Mouse (Mus musculus) ES-E14 (cell line): ENCODE measurements at regions not wholly inside any gene's neighbourhood (a gene's known extent, or its start where the extent isn't known, plus 50 kb on each side); places are given as distances from the start of the nearest gene placed in this dataset.

Experiments
- DNase-seq: peaks from one replicate; pipeline ENCODE4 v3.0.0-alpha.2; 2013; ENCODE audit warnings: low read depth, low spot score
- H3K27ac ChIP-seq: 2 replicates; pipeline ENCODE4 v1.5.1; 2012; ENCODE audit warnings: low read depth, mild to moderate bottlenecking, low read length, moderate library complexity, mixed read lengths; ENCODE audit not compliant: poor library complexity, insufficient read depth, severe bottlenecking
- H3K36me3 ChIP-seq: 2 replicates; pipeline ENCODE4 v1.6.1; 2012; ENCODE audit warnings: mild to moderate bottlenecking, low read length, moderate library complexity, mixed read lengths; ENCODE audit not compliant: control insufficient read depth, poor library complexity, insufficient read depth, severe bottlenecking
- H3K4me1 ChIP-seq, 2 experiments: fragments of 150-350 bp in 1 of 2; sonication (generic) in 1 of 2; 2 replicates each; pipeline ENCODE4 v1.6.1; 2012; ENCODE audit warnings: low read length in 2 of 2, mild to moderate bottlenecking in 1 of 2, mixed read lengths in 1 of 2; ENCODE audit not compliant: control insufficient read depth in 2 of 2, insufficient read depth in 2 of 2, poor library complexity in 1 of 2
- H3K4me3 ChIP-seq, 2 experiments: fragments of 150-350 bp in 1 of 2; sonication (generic) in 1 of 2; 2 replicates each; pipeline ENCODE4 v1.5.1; 2012; ENCODE audit warnings: low read length in 2 of 2, low read depth in 1 of 2, mild to moderate bottlenecking in 1 of 2, mixed read lengths in 1 of 2; ENCODE audit not compliant: insufficient read depth in 1 of 2, poor library complexity in 1 of 2, severe bottlenecking in 1 of 2
- H3K9ac ChIP-seq: 2 replicates; pipeline ENCODE4 v1.6.1; 2012; ENCODE audit warnings: low read depth, mild to moderate bottlenecking, low read length, mixed read lengths; ENCODE audit not compliant: poor library complexity, insufficient read depth, severe bottlenecking
- H3K9me3 ChIP-seq: fragments of 150-350 bp; sonication (generic); 2 replicates; pipeline ENCODE4 v1.6.1; 2012; ENCODE audit warnings: low read depth, mild to moderate bottlenecking, low read length; ENCODE audit not compliant: control insufficient read depth, insufficient read depth
- CHD2 ChIP-seq: IDR thresholded peaks from 2 replicates; pipeline ENCODE4 v1.6.1; 2014; ENCODE audit warnings: mild to moderate bottlenecking, low read depth, low read length, inconsistent platforms
- HCFC1 ChIP-seq: IDR thresholded peaks from 2 replicates; pipeline ENCODE4 v1.6.1; 2012; ENCODE audit warnings: low read length, inconsistent platforms, borderline replicate concordance; ENCODE audit not compliant: insufficient read depth
- MAFK ChIP-seq: IDR thresholded peaks from 2 replicates; pipeline ENCODE4 v1.6.1; 2014; ENCODE audit warnings: mild to moderate bottlenecking, low read depth, low read length, inconsistent platforms; ENCODE audit not compliant: insufficient read depth
- ZC3H11A ChIP-seq: IDR thresholded peaks from 2 replicates; pipeline ENCODE4 v1.6.1; 2012; ENCODE audit warnings: low read depth, mild to moderate bottlenecking, inconsistent platforms, low read length, borderline replicate concordance
- ZNF384 ChIP-seq: IDR thresholded peaks from 2 replicates; pipeline ENCODE4 v1.6.1; 2012; ENCODE audit warnings: low read depth, low read length, inconsistent platforms
- in situ Hi-C, 2 experiments: fragments of 600-800 bp; cut with MboI; formaldehyde crosslinking; loops; one replicate each; pipeline ENCODE4 v1.15.1; 2025; ENCODE audit warnings: low sequenced_read_pairs in 2 of 2, inconsistent platforms in 1 of 2; ENCODE audit not compliant: unreplicated experiment in 2 of 2

GRCm38 (mm10) chr12:118661214-118661486, 185.0 kb upstream of the Sp8 start:
- no peak for DNase-seq
- no peak overlapping the region for H3K9ac ChIP-seq
- H3K4me3 ChIP-seq, result no peak overlapping the region
- no peaks in the 10 kb centered on the region for H3K9me3 ChIP-seq
- TF ChIP-seq CHD2, result no peak
- TF ChIP-seq HCFC1, result no peak
- TF ChIP-seq MAFK, result no peak
- TF ChIP-seq ZNF384, result no peak
- TF ChIP-seq ZC3H11A, result no peak
- in situ Hi-C loops, result no loop called here
- no peaks in the 10 kb centered on the region for H3K36me3 ChIP-seq
- H3K27ac ChIP-seq, result no peak overlapping the region
- H3K4me1 ChIP-seq, result peaks cover 0 to 19% of the 10 kb centered on the region in 2 experiments; a peak in 3 of 4 replicates

DNA sequence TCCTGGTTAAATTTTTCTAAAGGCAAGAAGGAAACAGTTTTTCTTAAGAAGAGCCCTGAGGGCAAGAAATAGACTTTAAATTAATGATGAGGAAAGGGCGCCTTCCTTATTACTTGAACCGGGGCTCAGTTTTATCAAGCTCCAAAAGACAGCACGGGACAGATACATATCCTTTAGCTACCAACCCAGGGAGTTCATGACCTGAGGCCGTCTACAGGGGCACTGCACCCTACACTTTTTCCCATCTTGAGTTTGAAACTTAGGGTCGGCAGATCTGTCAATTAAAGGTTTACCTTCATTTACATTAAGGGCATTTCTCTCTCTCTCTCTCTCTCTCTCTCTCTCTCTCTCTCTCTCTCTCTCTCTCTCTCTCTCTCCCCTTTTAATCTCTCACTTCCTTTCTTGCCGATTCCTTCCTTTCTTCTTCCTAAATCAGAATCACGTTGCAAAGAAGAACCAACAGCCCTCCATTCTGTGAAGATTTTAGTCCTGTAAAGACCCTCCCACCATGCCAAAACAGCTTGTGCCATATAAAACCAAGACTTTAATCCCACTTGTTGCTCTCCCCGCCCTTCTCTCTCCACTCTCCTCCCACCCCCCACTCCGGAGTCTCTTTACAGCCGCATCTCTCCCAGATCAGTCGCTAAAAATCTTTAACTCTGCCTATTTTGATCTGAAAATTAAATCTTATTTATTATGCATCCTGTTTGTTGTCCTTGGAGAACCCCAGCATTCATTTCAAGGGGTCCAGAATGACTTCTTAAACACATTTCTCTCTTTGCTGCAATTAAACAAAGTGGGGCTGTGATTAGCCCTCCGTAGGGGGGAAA, 185.5 kb upstream of the Sp8 start:
- DNase-seq, result no peak
- Histone ChIP-seq H3K27ac (no peak overlapping the region), H3K4me1 (peaks cover 0 to 19% of the 10 kb centered on the region in 2 experiments; a peak in 3 of 4 replicates), H3K9ac (no peak overlapping the region), H3K4me3 (no peak overlapping the region), H3K9me3 (no peaks in the 10 kb centered on the region), H3K36me3 (no peaks in the 10 kb centered on the region)
- TF ChIP-seq ZNF384 (no peak), ZC3H11A (no peak), HCFC1 (no peak), CHD2 (no peak), MAFK (no peak)
- in situ Hi-C loops, result no loop called here

DNA sequence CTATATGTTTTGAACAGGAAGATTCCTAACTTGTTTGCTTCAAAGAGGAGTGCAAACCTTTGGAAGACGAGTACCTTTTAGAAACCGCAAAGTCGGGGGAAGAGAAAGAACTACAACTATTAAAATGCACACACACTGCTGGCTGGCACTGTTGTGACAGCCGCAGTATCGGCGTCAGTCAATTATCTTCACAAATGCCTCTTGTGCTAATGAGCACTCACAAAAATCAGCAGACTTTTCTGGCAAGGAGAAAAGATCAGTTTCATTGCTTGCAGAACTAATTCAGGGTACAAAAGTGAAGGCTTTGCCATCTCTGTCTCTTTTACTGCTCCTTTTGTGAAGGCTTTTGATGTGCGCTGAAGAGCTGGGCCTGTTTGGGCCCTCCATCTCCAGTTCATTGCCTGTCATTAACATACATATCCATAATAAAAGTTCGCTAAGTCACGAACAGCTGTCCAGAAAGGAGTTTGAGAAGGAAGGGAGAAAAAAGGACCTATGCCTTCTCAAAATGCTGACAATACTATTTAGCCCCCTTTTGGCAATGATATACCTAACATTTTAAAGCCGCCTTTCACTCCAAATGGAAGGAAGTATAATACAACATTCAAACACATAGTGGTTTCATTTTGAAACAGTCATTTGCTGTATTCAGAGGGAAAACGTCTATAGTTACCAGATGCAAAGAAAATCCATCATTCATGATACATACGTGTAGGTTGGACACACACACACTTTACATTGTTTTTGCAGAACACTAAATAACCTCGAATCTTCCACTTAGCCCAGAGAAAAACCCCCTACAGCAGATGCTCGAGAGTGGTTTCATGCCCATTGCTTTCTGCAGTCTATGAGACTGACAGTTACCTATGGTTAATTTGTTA, 186.6 kb upstream of the Sp8 start:
- in situ Hi-C loops, result no loop called here
- Histone ChIP-seq H3K9ac (no peak overlapping the region), H3K36me3 (no peaks in the 10 kb centered on the region), H3K27ac (no peak overlapping the region; the same call in 1 of the 2 replicates), H3K9me3 (no peaks in the 10 kb centered on the region), H3K4me3 (no peak overlapping the region), H3K4me1 (peaks cover 0 to 19% of the 10 kb centered on the region in 2 experiments; a peak in 3 of 4 replicates)
- no peak for DNase-seq
- TF ChIP-seq CHD2 (no peak), MAFK (peak; percentile 81), ZNF384 (no peak), ZC3H11A (no peak), HCFC1 (no peak)

DNA sequence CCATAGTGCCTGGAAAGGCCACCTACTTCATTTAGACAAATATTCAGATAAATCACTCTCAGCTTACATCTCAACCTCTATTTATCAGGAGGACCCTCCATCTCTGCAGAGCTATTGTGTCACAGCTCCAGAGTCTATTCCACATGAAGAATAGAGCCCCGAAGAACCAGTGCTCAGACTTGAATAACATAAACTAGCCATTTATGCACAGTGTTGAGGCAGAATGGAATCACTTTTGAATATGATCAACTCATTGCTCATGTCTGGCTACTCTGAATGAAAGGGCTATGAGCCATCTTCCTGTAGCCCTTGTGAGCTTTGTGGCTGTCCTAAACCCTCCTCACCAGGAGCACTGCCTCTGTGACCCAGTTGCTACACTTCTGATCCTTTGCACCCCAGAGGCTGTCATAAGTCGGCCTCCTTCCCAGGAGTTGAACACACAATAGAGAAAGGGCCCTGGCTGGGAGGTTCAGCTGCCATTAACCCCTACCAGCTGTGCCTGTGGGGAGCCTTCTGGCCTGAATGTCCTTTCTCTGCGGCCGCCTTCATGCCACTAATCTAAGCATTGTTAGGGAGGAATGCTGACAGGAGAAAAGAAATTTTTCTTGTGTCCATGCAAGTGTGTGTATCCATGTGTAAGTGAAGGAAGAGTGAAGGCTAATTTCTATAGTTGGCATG, 195.5 kb upstream of the Sp8 start:
- TF ChIP-seq MAFK (no peak), CHD2 (no peak), ZC3H11A (no peak), HCFC1 (no peak), ZNF384 (no peak)
- in situ Hi-C loops, result no loop called here
- Histone ChIP-seq H3K9me3 (no peaks in the 10 kb centered on the region), H3K27ac (no peak overlapping the region), H3K36me3 (no peaks in the 10 kb centered on the region), H3K4me1 (peaks cover 3 to 5% of the 10 kb centered on the region in 2 experiments; a peak in 1 of 4 replicates), H3K9ac (no peak overlapping the region), H3K4me3 (no peak overlapping the region)
- no peak for DNase-seq
